Mouse (Mus musculus) bone marrow macrophage, adult 2 months (primary cell): ENCODE measurements at regions not wholly inside any gene's neighbourhood (a gene's known extent, or its start where the extent isn't known, plus 50 kb on each side); places are given as distances from the start of the nearest gene placed in this dataset.

Source experiments
- CTCF ChIP-seq: IDR thresholded peaks from 2 replicates; pipeline ENCODE4 v1.5.1; 2012; ENCODE audit warnings: low read depth, mild to moderate bottlenecking, low read length, moderate library complexity
- POLR2A ChIP-seq: IDR thresholded peaks from 2 replicates; pipeline ENCODE4 v1.6.1; 2012; ENCODE audit warnings: mild to moderate bottlenecking, low read depth, low read length, borderline replicate concordance

GRCm38 (mm10) chr2:169071267-169071666, 115.9 kb upstream of the Zfp64 start:
- no peak for TF ChIP-seq CTCF
- TF ChIP-seq POLR2A = no peak
